Mouse (Mus musculus): ENCODE measurements around the gene Trp63. TPM values are rescaled to one million over a fixed set of nuclear protein-coding genes. Genes with fewer than 3 reads are reported as not detected.
A peak's percentile ranks its signal among the peaks of the same experiment; 100 is the strongest.

Trp63 gene
- total RNA-seq, 2 experiments from 2014 or later = 0.30 to 0.67 TPM

DNA sequence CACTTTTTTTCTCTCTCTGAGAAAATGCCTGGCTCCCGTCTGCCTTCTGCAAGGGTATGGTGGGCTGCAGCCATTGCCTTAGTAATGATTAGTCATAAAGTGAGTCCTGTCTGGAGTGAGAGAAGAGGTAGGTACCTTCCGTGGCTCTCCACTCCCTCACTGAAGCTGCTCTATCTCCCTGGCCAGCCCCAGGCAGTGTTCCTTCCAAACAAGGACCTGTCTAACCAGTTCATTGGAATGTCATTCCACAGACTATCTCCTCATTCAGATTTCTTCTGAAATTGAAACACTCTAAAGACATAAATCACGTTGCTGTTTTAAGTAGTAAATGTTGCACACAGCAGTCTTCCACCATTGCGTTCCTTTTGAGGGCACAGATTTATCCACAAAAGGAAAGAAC lies 96.4 kb downstream of the Trp63 start:
- no peak for DNase-seq

- DNase-seq = no peak
Measured at GRCm38 (mm10) chr16:25784246-25784645, 100.7 kb downstream of the Trp63 start.

DNA sequence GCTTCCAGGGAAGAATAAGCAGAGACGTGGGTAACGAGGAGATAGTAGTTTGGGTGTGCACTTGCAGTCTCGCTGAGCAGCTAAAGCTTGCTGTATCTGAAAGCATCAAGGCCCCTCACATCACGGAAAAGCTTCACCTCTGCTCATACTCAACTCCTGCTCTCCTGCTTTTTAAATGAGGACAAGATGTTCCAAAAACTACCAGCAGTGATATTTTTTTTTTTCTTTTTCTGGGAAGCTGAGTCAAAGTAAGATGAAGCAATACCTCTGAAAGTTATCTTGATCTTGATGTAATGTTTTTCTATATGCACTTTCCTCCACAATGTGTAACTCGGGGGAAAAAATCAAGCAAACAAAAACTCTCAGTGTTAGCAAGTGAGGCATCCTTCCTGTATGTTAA lies 102.9 kb downstream of the Trp63 start:
- DNase-seq = no peak

GRCm38 (mm10) chr16:25792640-25793266 lies 109.2 kb downstream of the Trp63 start:
- no peak for DNase-seq

- no peak for DNase-seq
Measured at GRCm38 (mm10) chr16:25797732-25798294, 114.2 kb downstream of the Trp63 start.

- DNase-seq = no peak
Measured at GRCm38 (mm10) chr16:25799618-25800017, 116.1 kb downstream of the Trp63 start.

- DNase-seq = peak; percentile 40
Measured at GRCm38 (mm10) chr16:25804955-25805354, 121.4 kb downstream of the Trp63 start.

DNA sequence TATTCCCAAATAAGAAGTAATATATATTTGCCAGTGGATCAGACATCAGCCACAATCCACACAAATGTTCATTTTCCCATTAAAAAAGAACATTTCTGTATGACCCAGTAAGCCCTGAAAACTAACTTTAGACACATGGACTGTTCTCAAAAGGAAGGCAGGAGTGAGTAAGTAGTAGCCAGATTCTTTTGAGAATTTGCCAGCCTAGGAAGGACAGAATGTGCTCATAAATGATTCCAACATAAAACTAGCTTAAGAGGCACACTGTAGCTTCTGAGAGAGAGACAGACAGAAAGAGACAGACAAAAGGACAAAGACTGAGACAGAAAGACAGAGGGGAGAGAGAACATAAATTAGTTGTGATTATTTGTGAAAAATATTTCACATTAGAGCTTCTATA lies 123.6 kb downstream of the Trp63 start:
- DNase-seq = no peak

GRCm38 (mm10) chr16:25817753-25818624 lies 134.4 kb downstream of the Trp63 start:
- DNase-seq = no peak

DNA sequence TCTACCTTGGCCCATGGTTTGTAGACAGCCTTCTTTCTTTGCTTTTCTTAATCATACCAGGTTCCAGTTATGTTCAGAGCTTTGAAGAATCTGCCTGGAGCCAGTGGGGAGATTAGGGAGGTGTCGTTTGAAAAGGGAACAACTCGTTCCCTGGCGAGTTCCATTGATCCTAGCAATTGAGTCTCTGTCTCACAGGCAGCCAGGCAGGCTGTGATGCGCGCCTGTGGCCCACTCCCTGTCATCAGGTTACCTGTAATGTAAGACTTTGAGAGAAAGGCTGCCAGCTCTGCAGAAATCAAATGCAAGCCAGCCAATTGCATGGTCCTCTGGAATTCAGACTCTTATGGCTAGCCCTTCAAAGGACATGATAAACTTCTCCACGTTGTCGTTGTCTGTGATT lies 142.5 kb downstream of the Trp63 start:
- no peak for DNase-seq

- DNase-seq = no peak
Measured at GRCm38 (mm10) chr16:25832576-25832975, 149.0 kb downstream of the Trp63 start.

DNA sequence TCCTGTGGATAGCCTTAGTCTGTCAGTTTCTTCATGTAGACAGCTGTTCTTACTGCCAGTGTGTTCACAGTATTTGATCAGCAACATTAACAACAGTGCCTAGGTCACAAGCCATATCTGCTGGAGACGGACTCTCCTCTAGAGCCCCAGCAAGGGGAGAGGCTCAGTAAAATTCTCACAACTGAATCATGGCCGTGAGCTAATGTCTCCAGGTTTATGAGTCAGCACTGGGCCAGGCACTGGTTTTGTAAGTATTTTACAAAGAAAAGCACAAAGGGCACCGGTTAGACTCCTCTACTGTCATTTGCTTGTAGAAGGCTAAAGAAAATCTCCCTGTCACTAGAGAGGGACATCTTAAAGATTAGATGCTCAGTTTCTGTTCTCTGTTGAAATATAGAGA lies 151.7 kb downstream of the Trp63 start:
- no peak for DNase-seq

- no peak for DNase-seq
Measured at GRCm38 (mm10) chr16:25835723-25836122, 152.2 kb downstream of the Trp63 start.

DNA sequence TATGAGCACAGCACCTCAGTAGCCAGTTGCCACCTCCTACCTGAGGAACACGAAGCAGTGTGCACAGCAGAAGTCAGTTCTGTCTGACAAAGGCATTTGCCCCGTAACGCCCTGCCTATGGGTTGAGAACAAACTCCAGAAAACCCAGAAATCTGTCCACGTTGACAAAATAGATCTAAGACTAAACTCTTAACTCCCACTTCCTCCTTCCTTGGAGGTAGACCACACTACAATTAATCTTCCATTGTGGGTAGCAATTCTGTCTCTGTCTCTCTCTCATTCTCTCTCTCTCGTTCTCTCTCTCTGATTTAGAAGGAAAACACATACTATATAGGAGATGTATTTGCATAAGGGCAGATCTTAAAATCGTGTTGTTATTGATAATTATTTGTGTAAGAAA lies 159.4 kb downstream of the Trp63 start:
- no peak for DNase-seq

DNA sequence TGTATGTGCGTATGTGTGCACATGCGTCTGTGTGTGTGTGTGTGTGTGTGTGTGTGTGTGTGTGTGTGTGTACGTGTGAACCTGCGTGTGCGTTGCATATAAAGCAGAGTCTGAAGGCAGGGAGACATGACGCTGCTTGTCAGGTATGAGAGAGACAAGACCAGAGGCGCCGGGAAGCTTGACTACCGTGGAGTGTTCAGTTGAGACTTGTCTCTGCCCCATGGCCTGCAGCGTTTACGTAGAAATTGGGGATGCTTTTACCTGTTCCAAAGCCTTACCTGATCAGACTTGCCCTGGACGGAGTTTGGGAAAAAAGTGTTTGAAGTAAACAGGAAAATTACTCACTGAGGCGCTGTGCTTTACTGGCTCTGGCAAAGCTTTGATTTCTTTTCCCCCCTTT lies 160.1 kb downstream of the Trp63 start:
- DNase-seq = no peak

GRCm38 (mm10) chr16:25846611-25847010 lies 163.0 kb downstream of the Trp63 start:
- no peak for DNase-seq

- DNase-seq = no peak
Measured at GRCm38 (mm10) chr16:25848474-25848873, 164.9 kb downstream of the Trp63 start.

GRCm38 (mm10) chr16:25849593-25850464 lies 166.3 kb downstream of the Trp63 start:
- DNase-seq = peak; percentile 10

DNA sequence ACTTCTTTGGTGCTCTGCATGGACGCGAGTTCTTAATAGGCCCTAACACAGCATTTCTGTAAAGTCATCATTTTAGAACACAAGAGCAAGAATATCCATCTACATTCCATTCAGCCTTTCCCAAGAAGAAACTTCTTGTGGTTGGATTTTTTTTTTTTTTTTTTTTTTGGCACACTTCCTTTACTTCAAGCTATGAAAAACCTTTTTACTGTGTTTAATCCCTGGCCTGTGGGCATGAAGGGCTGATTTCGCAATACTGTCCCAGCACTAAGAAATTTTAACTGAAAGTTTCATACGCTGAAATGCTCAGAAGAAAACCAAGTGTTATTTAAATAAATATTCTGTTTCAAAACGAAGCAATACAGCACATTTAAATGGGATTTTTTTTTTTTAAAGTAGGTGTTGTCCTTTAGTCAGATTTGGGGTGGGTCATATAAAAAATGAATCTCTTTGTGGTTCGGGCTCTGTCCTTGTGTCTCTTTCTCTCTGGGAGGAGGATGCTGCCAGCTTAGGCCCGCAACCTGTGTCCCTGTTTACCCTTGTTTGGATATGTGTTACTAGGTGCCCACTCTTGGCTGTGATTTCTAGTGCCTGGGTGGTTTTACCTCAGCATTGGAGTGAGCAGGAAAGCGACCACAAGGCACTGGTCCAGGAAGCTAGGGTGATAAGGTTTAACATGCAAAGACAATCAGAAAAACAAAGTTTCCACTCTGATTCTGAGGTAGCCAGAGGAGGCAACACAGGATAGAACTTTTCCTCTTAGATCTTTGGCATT lies 177.4 kb downstream of the Trp63 start:
- no peak for DNase-seq

GRCm38 (mm10) chr16:25865096-25865869 lies 181.7 kb downstream of the Trp63 start:
- DNase-seq = no peak

DNA sequence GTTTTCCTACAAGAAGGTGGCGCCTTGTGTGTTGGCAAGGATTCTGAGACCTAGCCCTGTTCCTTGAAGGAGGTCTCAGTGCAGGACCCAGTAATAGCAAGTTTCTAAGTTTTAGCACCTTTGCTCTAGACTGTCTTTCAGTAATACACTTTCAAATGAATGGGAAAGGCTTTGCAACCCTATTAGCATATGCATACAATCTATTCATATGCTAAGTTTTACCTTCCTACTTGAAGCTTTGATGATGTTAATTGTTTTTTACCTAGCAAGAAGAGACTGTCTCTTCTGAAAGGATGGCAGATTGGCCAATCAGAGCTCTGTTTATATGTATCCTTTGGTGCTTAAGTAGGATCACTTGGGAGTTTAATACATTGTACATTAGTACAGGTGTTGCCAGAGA lies 187.9 kb downstream of the Trp63 start:
- no peak for DNase-seq
